26 mouse cellular contexts compared by ENCODE assay signal in genomic region chr13:90905176-90905575, GRCm38 (mm10). TPM values are rescaled to one million over a fixed set of nuclear protein-coding genes. Genes with fewer than 3 reads are reported as not detected.
A peak's percentile ranks its signal among the peaks of the same experiment; 100 is the strongest.
DNase-seq lines count a peak whose midpoint lies in the region; TF ChIP-seq lines count a peak whose summit lies in the region.
"Had no signal": no experiment of that assay in that cellular context is flagged by ENCODE, and none has a peak within 500 bp of the region (broad histone marks: within the 10 kb centered on the region; RNA-seq: fewer than 3 reads in every experiment).

TSS of gene Atp6ap1l (minus strand) at chr13:90905355.

- no peaks in the 10 kb centered on the region for H3K27me3 ChIP-seq in cerebellum, adult 2 months (ENCODE audit: control insufficient read depth, insufficient read depth, low read length)
- H3K27me3 ChIP-seq: midbrain, embryonic 12.5 days; neural tube, embryonic 12.5 days had no signal

- no peaks in the 10 kb centered on the region for H3K4me1 ChIP-seq in cerebellum, adult 2 months (ENCODE audit: control insufficient read depth, insufficient read depth, low read length)
- H3K4me1 ChIP-seq: heart, embryonic 10.5 days; limb, embryonic 10.5 days; midbrain, embryonic 12.5 days; neural tube, embryonic 12.5 days had no signal

- TF ChIP-seq CTCF in cerebellum, adult 2 months (IDR thresholded peaks at IDR 0.05; ENCODE audit: borderline replicate concordance, insufficient read depth, low read depth, low read length) = no peak

- intact Hi-C loops in left cerebral cortex, postnatal 4 days (cut with DNase I) = no loop called here
- intact Hi-C loops in left cerebral cortex, postnatal 36 days (cut with DNase I) = no loop called here

- no peak within 1 kb of the TSS for H3K4me3 ChIP-seq in cerebellum, adult 2 months (replicated peaks; ENCODE audit: insufficient read depth, low read depth, low read length)
- H3K4me3 ChIP-seq: heart, embryonic 10.5 days; layer of hippocampus, adult 2 months; limb, embryonic 10.5 days; midbrain, embryonic 12.5 days; neural tube, embryonic 12.5 days had no signal

- no peak within 1 kb of the TSS for H3K27ac ChIP-seq in cerebellum, adult 2 months (ENCODE audit: insufficient read depth, low read length)
- H3K27ac ChIP-seq: heart, embryonic 10.5 days; layer of hippocampus, adult 2 months; limb, embryonic 10.5 days; midbrain, embryonic 12.5 days; neural tube, embryonic 12.5 days had no signal

- no peak for TF ChIP-seq POLR2A in cerebellum, adult 2 months (IDR thresholded peaks at IDR 0.05; ENCODE audit: borderline replicate concordance, insufficient read depth, low read length)

- WGBS in cerebellum, adult 2 months = 84% methylated on average over 5 of the region's 5 CpGs

- DNase-seq in cerebellum, adult 2 months = no peak
- no peak for DNase-seq in cerebellum, adult 9-11 months
- DNase-seq in left cerebral cortex, adult 18-20 months (ENCODE audit: low spot score in 2 of 2) = peak in 1 of 2 experiments; percentile 51
- no peak for DNase-seq in left cerebral cortex, postnatal 4 days
- DNase-seq in brain, adult 2 months (ENCODE audit: low read depth, low spot score) = peak; percentile 78
- no peak for DNase-seq in left cerebral cortex, postnatal 36 days (ENCODE audit: low spot score in 2 of 2)
- no peak for DNase-seq in layer of hippocampus, postnatal 25 days (ENCODE audit: extremely low spot score in 1 of 2, low spot score in 1 of 2)
- DNase-seq in urinary bladder, postnatal 25 days (ENCODE audit: low spot score) = no peak
- DNase-seq: cerebellum, adult 9-10 months; heart, postnatal 10 days; kidney, adult 2 months; kidney, postnatal 10 days; liver, postnatal 0 days; lung, postnatal 10 days; spleen, adult 18-20 months had no signal

RNA-seq across cellular contexts. Expression of gene Atp6ap1l, which starts in this region (rescaled TPM):
- polyA plus RNA-seq in cerebellum, adult 2 months (2012; rRNA removed) = 13.3 and 14.2 TPM in 2 replicates
- 10 to 100 TPM; 23.8 to 26.8 TPM for total RNA-seq in left cerebral cortex, adult 18-20 months (2021)
- total RNA-seq in left cerebral cortex, postnatal 4 days (2021) = 1 to 10 TPM; 5.5 to 6.4 TPM
- 10 to 100 TPM; 26.7 to 31.0 TPM for total RNA-seq in left cerebral cortex, postnatal 36 days (2021)
- 1 to 10 TPM; 2.0 to 2.7 TPM for total RNA-seq in layer of hippocampus, postnatal 25 days (2021)
- total RNA-seq: gastrocnemius, adult 18-20 months; gastrocnemius, postnatal 4 days; liver, adult 2 months; megakaryocyte progenitor cell, adult 5-6 weeks; monocyte, adult 5-6 weeks had no signal
- polyA plus RNA-seq: heart, embryonic 10.5 days; liver, adult 2 months; midbrain, embryonic 12.5 days; stomach, embryonic 14.5 days had no signal
